Mouse (Mus musculus) liver, adult 2 months (tissue): ENCODE measurements at regions not wholly inside any gene's neighbourhood (a gene's known extent, or its start where the extent isn't known, plus 50 kb on each side); places are given as distances from the start of the nearest gene placed in this dataset.

Experiments used
- CTCF ChIP-seq: fragments of 200-500 bp; IDR thresholded peaks from 2 replicates; pipeline ENCODE4 v1.5.1; 2011; ENCODE audit warnings: low read depth, low read length, control low read depth
- POLR2A ChIP-seq: fragments of 200-500 bp; IDR thresholded peaks from 2 replicates; pipeline ENCODE4 v1.6.1; 2011; ENCODE audit warnings: low read length, control low read depth; ENCODE audit not compliant: insufficient read depth; ENCODE audit errors: extremely low read depth

- TF ChIP-seq CTCF (no peak), POLR2A (no peak)
Observed at GRCm38 (mm10) chr10:37360985-37361384, 222.3 kb upstream of the Marcks start.
